In the genomic region with DNA sequence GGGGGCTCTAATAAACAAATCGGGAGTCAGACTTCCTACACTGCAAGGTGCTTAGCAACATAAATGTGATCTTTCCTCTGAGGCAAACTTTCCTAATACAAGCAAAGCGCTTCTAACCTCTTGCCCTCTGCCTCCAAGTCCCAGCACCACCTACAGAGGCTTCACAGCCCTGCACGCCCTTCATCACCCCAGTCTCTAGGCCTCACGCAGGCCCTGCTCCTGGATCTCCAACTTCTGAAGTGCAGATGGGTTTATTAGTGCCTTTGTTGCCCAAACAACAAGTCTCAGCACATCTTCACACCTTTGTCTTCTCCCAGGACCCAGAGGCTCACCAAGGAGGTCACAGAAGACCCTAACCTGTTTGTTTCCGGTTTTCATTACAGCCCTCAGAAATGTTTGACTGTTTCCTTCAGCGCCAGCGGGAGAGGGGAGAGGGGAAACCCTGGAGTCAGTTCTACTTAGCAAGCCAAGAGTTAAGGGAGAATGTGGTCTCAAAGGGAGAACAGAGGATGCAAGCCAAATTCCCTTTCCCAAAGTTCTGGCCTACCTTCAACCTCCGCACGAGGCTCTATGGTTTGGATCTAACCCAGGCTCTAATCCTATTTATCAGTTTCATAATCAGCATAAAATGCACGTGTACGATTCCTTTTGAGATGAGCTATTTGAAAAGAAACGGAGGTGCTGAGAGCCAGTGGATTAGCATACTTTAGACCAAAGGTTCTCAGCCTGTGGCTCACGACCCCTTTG, we compare ENCODE assay signal across 16 mouse cellular contexts.
DNase-seq lines count a peak whose midpoint lies in the region; ATAC-seq and TF ChIP-seq lines count a peak whose summit lies in the region.
"Had no signal": no experiment of that assay in that cellular context is flagged by ENCODE, and none has a peak within 500 bp of the region (broad histone marks: within the 10 kb centered on the region; RNA-seq: fewer than 3 reads in every experiment).

No protein-coding gene starts in this region.

- H3K4me3 ChIP-seq in hindbrain, embryonic 10.5 days = no peak overlapping the region
- no peak overlapping the region for H3K4me3 ChIP-seq in hindbrain, embryonic 16.5 days (ENCODE audit: low read length)
- H3K4me3 ChIP-seq in embryonic fibroblast, embryonic 13.5 days (ENCODE audit: insufficient read depth, low read length) = no peak overlapping the region

- no peaks in the 10 kb centered on the region for H3K9me3 ChIP-seq in hindbrain, embryonic 10.5 days
- H3K9me3 ChIP-seq in hindbrain, embryonic 16.5 days (ENCODE audit: control insufficient read depth, low read length) = no peaks in the 10 kb centered on the region

- TF ChIP-seq CTCF in embryonic fibroblast, embryonic 13.5 days (IDR thresholded peaks at IDR 0.05; ENCODE audit: borderline replicate concordance, insufficient read depth, low read length) = no peak

- TF ChIP-seq POLR2A in embryonic fibroblast, embryonic 13.5 days (IDR thresholded peaks at IDR 0.05; ENCODE audit: low read depth, low read length) = no peak

- no peaks in the 10 kb centered on the region for H3K27me3 ChIP-seq in hindbrain, embryonic 10.5 days (ENCODE audit: insufficient read depth, poor library complexity, severe bottlenecking)
- no peaks in the 10 kb centered on the region for H3K27me3 ChIP-seq in hindbrain, embryonic 16.5 days (replicated peaks; ENCODE audit: control insufficient read depth, insufficient read depth, low read length)

- H3K36me3 ChIP-seq in hindbrain, embryonic 10.5 days = peaks cover 2% of the 10 kb centered on the region
- no peaks in the 10 kb centered on the region for H3K36me3 ChIP-seq in hindbrain, embryonic 16.5 days (ENCODE audit: control insufficient read depth, insufficient read depth, low read length)

- intact Hi-C loops in left cerebral cortex, postnatal 14 days (cut with DNase I) = no loop called here

- no peak overlapping the region for H3K4me2 ChIP-seq in hindbrain, embryonic 16.5 days (ENCODE audit: low read length)
- H3K4me2 ChIP-seq: heart, embryonic 11.5 days had no signal

- no peak for DNase-seq in hindbrain, embryonic 10.5 days (ENCODE audit: low spot score)
- DNase-seq in ZHBTc4 (ENCODE audit: low read depth, low spot score) = peak; percentile 14
- DNase-seq in skeletal muscle tissue, adult 2 months (ENCODE audit: low read depth, low spot score) = peak; percentile 8
- DNase-seq in left cerebral cortex, postnatal 14 days (ENCODE audit: low spot score in 2 of 2) = no peak
- no peak for DNase-seq in frontal cortex, postnatal 25 days (ENCODE audit: low spot score in 2 of 2)
- DNase-seq in testis, postnatal 10 days (ENCODE audit: low spot score) = no peak
- DNase-seq: cerebellum, adult 11-12 months; heart, postnatal 4 days; kidney, postnatal 10 days; layer of hippocampus, adult 9-11 months; left cerebral cortex, postnatal 4 days; lung, postnatal 4 days had no signal

- peaks cover 54% of the 10 kb centered on the region for H3K4me1 ChIP-seq in hindbrain, embryonic 10.5 days (replicated peaks)
- H3K4me1 ChIP-seq in hindbrain, embryonic 16.5 days (ENCODE audit: control insufficient read depth, insufficient read depth, low read depth, low read length) = peaks cover 24% of the 10 kb centered on the region
- H3K4me1 ChIP-seq in embryonic fibroblast, embryonic 13.5 days (ENCODE audit: control insufficient read depth, insufficient read depth, low read length) = peaks cover 27% of the 10 kb centered on the region

- H3K27ac ChIP-seq in hindbrain, embryonic 10.5 days = peak overlapping the region; percentile 75
- H3K27ac ChIP-seq in hindbrain, embryonic 16.5 days (ENCODE audit: low read depth, low read length) = no peak overlapping the region
- H3K27ac ChIP-seq in embryonic fibroblast, embryonic 13.5 days (ENCODE audit: insufficient read depth, low read length) = peak overlapping the region; percentile 23; the same call in 1 of the 2 replicates

- no peak overlapping the region for H3K9ac ChIP-seq in hindbrain, embryonic 16.5 days (ENCODE audit: low read depth, low read length)

- WGBS in hindbrain, embryonic 10.5 days = 18% methylated on average over 13 of the region's 13 CpGs
- WGBS in hindbrain, embryonic 16.5 days = 19% methylated on average over 13 of the region's 13 CpGs

- no peak for ATAC-seq in hindbrain, embryonic 16.5 days
- ATAC-seq: midbrain, embryonic 16.5 days had no signal

Comparison
In these comparisons a context has a peak if more than half of its experiments do, and no peak if none do; other contexts are left out.
1. DNase-seq: peak in ZHBTc4 (single experiment) and skeletal muscle tissue, adult 2 months (single experiment); none in hindbrain, embryonic 10.5 days (single experiment), left cerebral cortex, postnatal 14 days (0 of 2), frontal cortex, postnatal 25 days (0 of 2) and testis, postnatal 10 days (single experiment).